Mouse (Mus musculus) adrenal gland, postnatal 36 days (tissue): ENCODE measurements at regions not wholly inside any gene's neighbourhood (a gene's known extent, or its start where the extent isn't known, plus 50 kb on each side); places are given as distances from the start of the nearest gene placed in this dataset.
"Not testable (repeated sequence)": the region's sequence is repeated elsewhere in the genome, so short reads cannot be mapped to it uniquely, and the experiment has no call there.

Source experiments
- DNase-seq, 2 experiments: peaks; one replicate each; pipeline ENCODE4 v3.0.0; 2021; ENCODE audit warnings: mixed read lengths in 1 of 2

GRCm38 (mm10) chr13:111904616-111905212 is 95.9 kb upstream of the Map3k1 start:
- DNase-seq, result no peak

DNA sequence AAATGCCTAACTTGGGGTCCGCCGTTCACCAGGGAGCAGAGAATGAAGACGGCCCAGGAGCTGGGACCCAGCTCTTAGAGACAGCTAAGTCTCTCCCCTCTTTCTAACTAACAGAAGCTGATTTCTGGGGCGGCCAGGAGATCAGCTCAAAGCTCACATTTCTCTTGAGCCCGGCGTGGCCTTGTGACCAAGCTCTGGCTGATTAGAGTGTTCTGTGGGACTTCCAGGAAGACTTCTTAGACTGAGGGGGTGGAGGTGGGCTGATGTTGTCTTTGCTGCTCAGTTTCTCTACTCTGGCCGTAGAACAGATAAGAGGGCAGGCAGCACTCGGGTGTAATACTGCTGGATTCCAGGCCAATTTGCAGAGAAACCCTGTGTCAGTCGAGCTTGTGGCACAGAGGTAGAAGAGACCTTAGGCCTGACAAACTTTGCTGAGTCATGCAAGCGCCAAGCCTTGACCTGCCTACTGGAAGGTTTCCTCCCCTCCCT is 96.5 kb upstream of the Map3k1 start:
- peak; percentile 78 to 81 for DNase-seq

DNA sequence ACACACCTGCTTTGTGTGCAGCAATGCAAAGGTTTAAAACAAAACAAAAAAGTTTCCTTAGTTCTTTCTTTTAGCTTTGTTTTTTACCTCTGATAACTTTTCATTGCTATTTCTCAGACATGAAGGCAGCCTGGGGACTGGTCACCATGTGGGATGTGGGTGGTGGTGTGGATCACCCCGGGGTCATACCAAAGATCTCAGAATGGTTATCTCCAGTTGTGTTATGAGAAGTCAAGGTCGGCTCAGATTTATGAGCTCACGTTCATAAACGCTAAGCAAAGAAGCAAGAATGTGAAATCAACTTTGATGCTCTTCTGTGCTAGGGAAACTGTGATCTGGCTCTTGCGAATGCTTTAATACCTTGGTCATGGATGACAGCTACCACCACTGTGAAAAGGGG is 102.3 kb upstream of the Map3k1 start:
- DNase-seq, result peak; percentile 22 to 32

DNA sequence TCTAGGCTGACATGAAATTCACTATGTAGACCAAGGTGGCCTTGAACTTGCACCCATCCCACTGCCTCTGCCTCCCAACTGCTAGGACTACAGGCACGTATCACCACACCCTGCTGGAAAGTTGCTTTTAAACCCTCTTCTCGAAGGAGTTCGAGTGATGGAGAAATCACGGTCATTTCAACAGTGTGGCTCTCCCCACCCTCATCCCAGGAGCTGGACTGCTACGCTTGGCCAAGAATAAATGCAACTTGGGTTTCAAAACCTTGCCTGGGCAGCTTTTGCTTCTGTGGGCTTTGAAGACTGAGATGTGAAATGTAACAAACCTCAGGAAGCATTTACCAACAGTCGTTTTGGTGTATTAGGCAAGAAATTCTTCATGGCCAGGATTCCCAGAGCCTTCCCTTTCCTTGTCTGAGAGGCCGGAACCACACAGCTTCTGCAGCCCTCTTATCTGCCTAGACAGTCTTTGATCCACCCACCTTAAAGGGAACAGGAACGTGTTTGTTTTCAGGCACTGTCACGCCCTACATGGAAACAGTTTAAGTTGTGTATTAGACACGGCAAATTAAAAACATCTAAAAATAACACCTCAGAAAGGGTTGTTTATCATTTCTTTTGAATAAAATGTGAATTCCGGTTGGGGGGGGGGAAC is 103.0 kb upstream of the Map3k1 start:
- peak in 1 of 2 experiments; percentile 16 for DNase-seq

DNA sequence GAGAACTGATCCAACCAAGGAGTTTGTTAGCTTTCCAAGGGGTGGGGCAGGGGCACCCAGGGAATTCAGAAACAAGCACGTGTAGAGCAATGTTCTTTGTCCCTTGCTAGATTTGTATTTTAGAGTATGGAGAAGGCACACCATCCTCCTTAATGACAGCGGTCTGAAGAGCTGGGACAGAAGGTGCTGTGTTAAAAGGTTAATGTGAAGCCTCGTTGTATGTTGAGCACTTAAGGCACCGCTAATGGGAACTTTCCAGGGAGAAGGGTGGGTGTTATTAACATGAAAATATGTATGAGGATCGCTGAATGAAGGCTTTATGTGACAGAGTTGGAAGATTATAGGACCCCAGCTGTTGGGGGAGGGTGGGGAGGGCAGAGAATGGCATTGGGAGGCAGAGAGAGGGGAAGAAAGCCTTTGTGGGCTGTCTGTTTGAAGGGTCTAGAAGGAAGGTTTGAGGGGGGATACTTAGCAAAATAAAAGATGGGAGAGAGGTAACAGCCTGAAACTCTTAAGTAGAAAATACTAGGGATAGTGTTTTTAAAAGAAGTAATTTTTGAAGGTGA is 105.6 kb upstream of the Map3k1 start:
- no peak for DNase-seq

- DNase-seq, result not testable (repeated sequence)
Observed at GRCm38 (mm10) chr13:111919417-111919816, 110.6 kb upstream of the Map3k1 start.

DNA sequence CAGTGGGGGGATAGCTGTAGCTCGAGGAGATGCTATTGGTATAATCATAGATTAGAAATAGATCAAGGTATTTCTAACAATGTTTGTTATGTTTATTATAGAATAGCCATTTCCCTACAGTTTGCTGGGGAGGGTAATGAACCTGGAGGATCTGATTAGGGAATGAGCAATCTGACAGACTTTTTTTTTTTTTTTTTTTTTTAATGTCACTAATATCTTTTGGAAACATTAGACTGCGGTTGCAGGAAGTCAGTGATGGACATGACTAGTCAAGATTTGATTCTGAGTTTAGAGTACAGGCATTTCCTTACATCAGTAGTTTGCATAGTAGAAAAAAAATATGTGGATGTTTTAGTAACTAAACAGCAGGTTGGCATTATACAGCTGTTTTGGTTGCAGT is 111.7 kb upstream of the Map3k1 start:
- no peak for DNase-seq

DNA sequence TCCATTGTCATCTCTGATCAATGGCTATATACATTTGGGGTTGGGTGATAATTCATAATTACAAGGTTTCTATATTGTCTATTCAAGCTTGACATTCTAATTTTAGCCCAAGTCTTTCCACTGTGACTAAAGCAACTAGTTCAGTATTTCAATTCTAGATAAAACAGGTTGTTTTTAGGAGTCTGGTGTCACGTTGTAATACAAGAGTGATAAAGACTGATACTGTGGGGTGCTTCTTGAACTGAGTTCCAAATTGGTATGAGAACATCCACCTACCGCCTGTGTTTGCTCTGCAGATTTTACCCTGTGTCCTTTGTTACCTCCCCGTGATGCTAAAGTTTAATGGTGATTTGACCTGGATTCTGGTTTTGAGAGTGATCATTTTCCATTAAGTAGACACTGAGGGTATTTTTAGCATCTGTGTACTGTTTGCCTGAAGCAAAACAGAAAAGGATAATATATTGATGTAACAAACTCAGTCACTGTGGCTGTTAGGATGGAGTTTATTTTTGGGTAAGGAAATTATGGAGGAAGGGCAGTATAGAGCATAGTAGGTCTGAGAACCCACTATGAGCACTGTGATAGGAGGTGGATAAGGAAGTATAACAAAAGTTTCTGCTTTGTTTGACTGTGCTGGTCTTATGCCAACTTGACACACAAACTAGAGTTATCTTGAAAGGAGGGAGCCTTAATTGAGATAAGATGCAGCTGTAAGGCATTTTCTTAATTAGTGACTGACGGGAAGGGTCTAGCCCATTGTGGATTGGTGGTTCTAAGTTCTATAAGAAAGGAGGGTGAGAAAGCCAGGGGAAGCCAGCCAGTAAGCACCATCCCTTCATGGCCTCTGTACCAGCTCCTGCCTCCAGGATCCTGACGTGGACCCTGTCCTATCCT is 112.6 kb upstream of the Map3k1 start:
- no peak for DNase-seq

DNA sequence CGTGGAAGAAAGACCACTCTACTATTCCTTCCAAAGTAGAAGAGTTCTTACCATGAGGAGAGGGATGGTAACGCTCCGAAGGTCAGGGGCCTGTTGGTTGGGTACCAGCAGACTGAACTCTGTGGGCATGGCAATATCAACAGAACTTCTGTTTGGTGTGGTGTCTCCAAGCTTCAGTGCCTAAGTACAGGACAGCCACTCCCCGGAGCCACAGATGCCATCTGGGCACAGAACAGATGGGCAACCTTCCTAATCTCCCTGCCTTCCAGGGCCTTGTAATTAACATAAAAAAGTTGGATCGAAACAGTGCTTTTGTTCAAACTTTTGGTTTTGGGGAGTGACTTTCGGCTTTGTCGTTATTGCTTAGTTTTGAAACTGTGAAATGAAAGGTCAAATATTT is 116.6 kb upstream of the Map3k1 start:
- no peak for DNase-seq

DNA sequence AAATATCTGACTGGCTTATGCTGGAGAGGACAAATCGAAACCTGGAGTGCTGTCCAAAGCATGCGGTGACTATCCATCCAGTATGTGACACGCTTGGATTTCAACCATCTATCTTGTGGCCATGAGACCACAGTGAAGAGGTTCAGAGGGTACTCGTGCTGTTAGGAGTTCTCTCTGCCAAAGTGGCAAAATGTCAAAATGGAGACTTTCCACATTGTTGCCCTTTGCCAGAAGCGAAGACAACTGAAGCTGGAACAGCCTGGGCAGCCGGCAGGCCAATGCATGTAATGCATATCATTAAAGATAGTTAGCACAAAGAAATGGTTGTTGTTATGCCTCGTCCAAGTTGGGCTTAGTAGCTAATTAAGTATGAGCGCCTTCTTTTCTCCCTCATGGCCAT is 118.0 kb upstream of the Map3k1 start:
- DNase-seq, result no peak

GRCm38 (mm10) chr13:111927489-111927888 is 118.7 kb upstream of the Map3k1 start:
- DNase-seq, result no peak

DNA sequence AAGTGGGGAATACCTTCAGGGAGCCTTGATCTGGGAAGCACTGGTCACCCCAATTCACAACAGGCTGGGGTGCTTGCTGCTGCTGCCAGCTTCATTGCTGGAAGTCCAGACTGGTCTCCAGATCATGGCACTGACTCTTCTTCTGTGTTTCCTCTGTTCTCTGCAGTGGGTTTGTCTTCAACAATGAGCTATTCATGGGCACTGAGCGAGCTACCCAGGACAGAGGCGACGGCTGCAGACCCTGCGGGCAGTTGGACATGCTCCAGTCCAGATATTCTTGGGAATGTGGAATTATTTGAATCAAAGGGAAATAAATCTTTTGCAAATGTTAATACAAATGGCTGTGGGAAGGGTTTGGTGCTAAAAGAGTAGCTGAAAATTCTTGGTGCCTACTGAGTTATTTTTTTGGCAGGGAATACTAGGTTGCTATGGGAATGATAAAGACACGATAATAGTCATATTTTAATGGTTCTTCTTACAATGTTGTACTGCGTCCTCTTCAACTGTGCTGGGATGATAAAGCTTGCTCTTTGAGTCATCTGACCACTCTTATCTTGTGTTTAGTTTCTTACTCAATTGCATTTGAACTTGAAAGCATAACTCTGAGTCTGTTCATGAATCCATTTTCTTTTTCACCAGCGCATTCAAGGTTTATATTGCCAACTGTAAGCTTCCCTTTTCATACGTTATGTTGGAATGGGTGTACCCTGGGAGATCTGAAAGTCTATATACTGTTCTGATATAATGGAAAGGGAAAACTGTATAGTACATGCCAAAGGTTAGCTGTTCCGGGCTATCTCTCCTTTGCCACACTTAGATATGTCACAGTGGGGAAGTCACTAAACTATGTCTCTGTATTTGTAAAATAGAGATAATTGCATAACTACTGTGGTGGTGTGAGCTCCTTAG is 120.1 kb upstream of the Map3k1 start:
- peak in 1 of 2 experiments; percentile 9 for DNase-seq

GRCm38 (mm10) chr13:111929908-111930307 is 121.1 kb upstream of the Map3k1 start:
- DNase-seq, result no peak

- no peak for DNase-seq
Observed at GRCm38 (mm10) chr13:111932464-111932863, 123.7 kb upstream of the Map3k1 start.

- no peak for DNase-seq
Observed at GRCm38 (mm10) chr13:111933526-111934240, 124.9 kb upstream of the Map3k1 start.

- DNase-seq, result no peak
Observed at GRCm38 (mm10) chr13:111935721-111936080, 126.9 kb upstream of the Map3k1 start.

GRCm38 (mm10) chr13:111936081-111936857 is 127.5 kb upstream of the Map3k1 start:
- peak; percentile 73 to 74 for DNase-seq

- DNase-seq, result peak in 1 of 2 experiments; percentile 12
Observed at GRCm38 (mm10) chr13:111936983-111937382, 128.2 kb upstream of the Map3k1 start.

GRCm38 (mm10) chr13:111938896-111939422 is 130.2 kb upstream of the Map3k1 start:
- no peak for DNase-seq
